Mouse (Mus musculus) intestine, embryonic 15.5 days (tissue): ENCODE data around the gene Fam45a. TPM values are rescaled to one million over a fixed set of nuclear protein-coding genes. Genes with fewer than 3 reads are reported as not detected.
A peak's percentile ranks its signal among the peaks of the same experiment; 100 is the strongest.

Experiments used
- ATAC-seq: fragments of 200-750 bp; cut with Nextera tagmentation; 2 replicates; pipeline ENCODE4 v1.8.0; 2017; ENCODE audit warnings: moderate TSS enrichment, moderate library complexity
- H3K27ac ChIP-seq: fragments of 300-500 bp; sonication (generic); 2 replicates; pipeline ENCODE4 v1.5.1; 2015; ENCODE audit warnings: mild to moderate bottlenecking, inconsistent platforms
- H3K27me3 ChIP-seq: fragments of 300-500 bp; sonication (generic); replicated peaks from 2 replicates; pipeline ENCODE4 v1.6.1; 2015; ENCODE audit warnings: inconsistent platforms
- H3K36me3 ChIP-seq: fragments of 300-500 bp; sonication (generic); 2 replicates; pipeline ENCODE4 v1.6.1; 2015; ENCODE audit warnings: inconsistent platforms
- H3K4me1 ChIP-seq: fragments of 300-500 bp; sonication (generic); replicated peaks from 2 replicates; pipeline ENCODE4 v1.6.1; 2015; ENCODE audit warnings: inconsistent platforms
- H3K4me2 ChIP-seq: fragments of 300-500 bp; sonication (generic); replicated peaks from 2 replicates; pipeline ENCODE4 v1.6.1; 2015; ENCODE audit warnings: mild to moderate bottlenecking, inconsistent platforms
- H3K4me3 ChIP-seq: fragments of 300-500 bp; sonication (generic); replicated peaks from 2 replicates; pipeline ENCODE4 v1.5.1; 2015; ENCODE audit warnings: inconsistent platforms
- H3K9ac ChIP-seq: fragments of 300-500 bp; sonication (generic); 2 replicates; pipeline ENCODE4 v1.6.1; 2015; ENCODE audit warnings: inconsistent platforms
- H3K9me3 ChIP-seq: fragments of 300-500 bp; sonication (generic); 2 replicates; pipeline ENCODE4 v1.6.1; 2016; ENCODE audit warnings: inconsistent platforms
- WGBS: fragments of 180-500 bp; shearing (Covaris S2); methylation state at CpG from one replicate; pipeline ENCODE4 v1.1.7; 2015; 5-methylcytosine and 5-hydroxymethylcytosine counted together
- polyA plus RNA-seq: library from polyadenylated mRNA; unstranded; fragments of >200 nt; fragmentation: Nextera tagmentation; extraction: Ambion mirVana; gene quantifications from 2 replicates; pipeline ENCODE4 v1.2.1, GENCODE M21; 2015

Fam45a gene
- polyA plus RNA-seq = 32.0 TPM in 2 replicates

- Histone ChIP-seq H3K27ac (peak within 1 kb of the TSS; percentile 76), H3K27me3 (no peaks in the 10 kb centered on the region), H3K9ac (peak within 1 kb of the TSS; percentile 78), H3K4me2 (peak within 1 kb of the TSS; percentile 77), H3K4me1 (0 out of 2 replicates have a peak, but pooled peaks cover 4% of the 10 kb centered on the region), H3K9me3 (no peaks in the 10 kb centered on the region), H3K36me3 (no peaks in the 10 kb centered on the region), H3K4me3 (peak within 1 kb of the TSS; percentile 75)
- WGBS = 2% methylated on average over 42 of the region's 45 CpGs
- peak; percentile 100 for ATAC-seq
Observed at GRCm38 (mm10) chr19:60811098-60812035, at the start of gene Fam45a. Gene Fam45a, plus strand, starts transcription at chr19:60811585.

- Histone ChIP-seq H3K27ac (no peak overlapping the region), H3K9ac (no peak overlapping the region), H3K36me3 (peaks cover 45% of the 10 kb centered on the region), H3K27me3 (no peaks in the 10 kb centered on the region), H3K4me2 (no peak overlapping the region), H3K9me3 (no peaks in the 10 kb centered on the region), H3K4me3 (no peak overlapping the region), H3K4me1 (no peaks in the 10 kb centered on the region)
- WGBS = 86% methylated on average over 6 of the region's 6 CpGs
- ATAC-seq = no peak
Observed at GRCm38 (mm10) chr19:60773366-60773765, 38.0 kb upstream of the Fam45a start.

GRCm38 (mm10) chr19:60782034-60782433 is 29.4 kb upstream of the Fam45a start:
- no peaks in the 10 kb centered on the region for H3K27me3 ChIP-seq
- peaks cover 2% of the 10 kb centered on the region; the same call in 1 of the 2 replicates for H3K4me1 ChIP-seq
- H3K36me3 ChIP-seq = peaks cover 8% of the 10 kb centered on the region
- no peak overlapping the region for H3K4me2 ChIP-seq
- 84% methylated on average over 3 of the region's 3 CpGs for WGBS
- no peak overlapping the region for H3K27ac ChIP-seq
- no peaks in the 10 kb centered on the region for H3K9me3 ChIP-seq
- ATAC-seq = no peak
- no peak overlapping the region for H3K4me3 ChIP-seq
- no peak overlapping the region for H3K9ac ChIP-seq

- H3K9ac ChIP-seq = no peak overlapping the region
- H3K36me3 ChIP-seq = no peaks in the 10 kb centered on the region; the same call in 1 of the 2 replicates
- H3K27me3 ChIP-seq = no peaks in the 10 kb centered on the region
- H3K4me3 ChIP-seq = no peak overlapping the region
- H3K4me1 ChIP-seq = peaks cover 4% of the 10 kb centered on the region; the same call in 1 of the 2 replicates
- WGBS = 45% methylated on average over 1 of the region's 1 CpGs
- H3K9me3 ChIP-seq = no peaks in the 10 kb centered on the region
- ATAC-seq = no peak
- no peak overlapping the region for H3K27ac ChIP-seq
- no peak overlapping the region for H3K4me2 ChIP-seq
Observed at GRCm38 (mm10) chr19:60784712-60785111, 26.7 kb upstream of the Fam45a start.

DNA sequence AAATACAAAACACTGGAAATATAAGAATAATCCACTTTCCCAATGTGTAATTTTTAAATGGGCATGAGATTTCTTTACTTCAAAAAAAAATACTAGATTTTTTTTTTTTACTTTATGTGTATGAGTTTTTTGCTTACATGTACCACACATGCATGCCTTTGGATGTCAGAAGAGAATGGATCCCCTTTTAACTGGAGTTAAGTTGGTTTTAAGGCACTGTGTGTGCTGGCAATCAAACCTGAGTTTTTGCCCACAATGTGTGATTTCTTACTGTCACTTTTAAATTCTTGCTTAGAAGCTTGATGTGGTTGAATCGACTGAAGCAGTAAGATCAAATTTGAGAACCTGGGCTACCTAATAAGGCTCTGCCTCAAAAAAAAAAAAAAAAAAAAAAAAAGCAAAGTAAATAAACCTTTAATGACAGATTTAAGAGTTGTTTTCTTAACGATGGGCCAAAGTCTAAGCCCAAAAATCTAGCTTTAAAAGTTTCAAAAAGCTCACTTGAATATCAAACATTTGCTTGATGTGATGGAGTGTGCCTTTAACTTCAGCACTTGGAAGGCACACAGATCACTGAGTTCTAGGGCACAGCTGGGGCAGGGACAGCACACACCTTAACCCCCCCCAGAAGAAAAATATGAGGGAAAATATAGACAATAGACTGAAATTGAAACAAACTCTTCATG is 23.8 kb upstream of the Fam45a start:
- Histone ChIP-seq H3K4me3 (no peak overlapping the region), H3K9me3 (no peaks in the 10 kb centered on the region), H3K36me3 (no peaks in the 10 kb centered on the region), H3K27ac (no peak overlapping the region), H3K4me2 (peak overlapping the region; percentile 60), H3K9ac (no peak overlapping the region), H3K4me1 (peaks cover 4% of the 10 kb centered on the region; the same call in 1 of the 2 replicates), H3K27me3 (no peaks in the 10 kb centered on the region)
- no peak for ATAC-seq
- 33% methylated on average over 2 of the region's 2 CpGs for WGBS

- peak overlapping the region; percentile 26 for H3K4me3 ChIP-seq
- H3K4me2 ChIP-seq = peak overlapping the region; percentile 60
- H3K9me3 ChIP-seq = no peaks in the 10 kb centered on the region
- no peak for ATAC-seq
- H3K9ac ChIP-seq = no peak overlapping the region
- peaks cover 4% of the 10 kb centered on the region; the same call in 1 of the 2 replicates for H3K4me1 ChIP-seq
- no peaks in the 10 kb centered on the region for H3K36me3 ChIP-seq
- no peak overlapping the region for H3K27ac ChIP-seq
- 30% methylated on average over 6 of the region's 6 CpGs for WGBS
- no peaks in the 10 kb centered on the region for H3K27me3 ChIP-seq
Observed at GRCm38 (mm10) chr19:60788214-60788960, 23.0 kb upstream of the Fam45a start.

- H3K27ac ChIP-seq = peak overlapping the region; percentile 98
- peaks cover 4% of the 10 kb centered on the region; the same call in 1 of the 2 replicates for H3K4me1 ChIP-seq
- peak overlapping the region; percentile 99 for H3K9ac ChIP-seq
- no peaks in the 10 kb centered on the region for H3K27me3 ChIP-seq
- H3K9me3 ChIP-seq = no peaks in the 10 kb centered on the region
- no peaks in the 10 kb centered on the region for H3K36me3 ChIP-seq
- ATAC-seq = no peak
- peak overlapping the region; percentile 60 for H3K4me2 ChIP-seq
- under 1% methylated on average over 7 of the region's 7 CpGs for WGBS
- peak overlapping the region; percentile 91 for H3K4me3 ChIP-seq
Observed at GRCm38 (mm10) chr19:60789452-60789851, 21.9 kb upstream of the Fam45a start.

DNA sequence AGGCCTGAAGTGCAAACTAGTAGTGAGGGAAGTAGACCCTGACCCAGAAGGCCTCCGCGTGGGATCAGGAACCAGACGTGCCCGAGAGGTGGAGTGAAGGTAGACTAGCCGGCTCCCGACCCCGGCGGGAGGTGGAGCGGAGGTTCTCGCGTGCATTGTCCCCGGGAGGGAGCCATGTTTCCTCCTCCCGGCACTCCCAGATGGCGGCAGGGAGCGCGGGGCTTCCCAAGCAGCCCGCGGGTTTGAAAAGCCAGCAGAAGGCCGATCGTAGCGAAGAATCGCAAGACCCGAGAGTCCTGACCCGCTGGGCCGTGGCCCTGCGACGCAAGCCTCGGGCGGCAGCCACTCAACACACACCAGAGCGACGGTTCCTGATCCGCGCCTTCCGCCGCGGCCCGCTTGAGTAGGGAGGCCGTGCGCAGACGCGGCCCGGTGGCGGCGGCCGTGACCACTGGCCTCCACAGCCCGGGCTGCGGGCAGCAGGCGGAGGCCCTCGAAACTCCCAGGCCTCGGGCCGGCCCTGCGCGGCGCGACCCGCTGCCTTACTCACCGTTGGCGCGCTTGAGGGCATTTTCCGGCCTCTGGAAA is 21.4 kb upstream of the Fam45a start:
- Histone ChIP-seq H3K9ac (peak overlapping the region; percentile 99), H3K36me3 (no peaks in the 10 kb centered on the region), H3K9me3 (no peaks in the 10 kb centered on the region), H3K4me2 (peak overlapping the region; percentile 60), H3K27me3 (no peaks in the 10 kb centered on the region), H3K27ac (peak overlapping the region; percentile 98), H3K4me1 (peaks cover 4% of the 10 kb centered on the region; the same call in 1 of the 2 replicates), H3K4me3 (peak overlapping the region; percentile 91)
- under 1% methylated on average over 60 of the region's 60 CpGs for WGBS
- peak; percentile 68 for ATAC-seq

GRCm38 (mm10) chr19:60790551-60791161 is 20.7 kb upstream of the Fam45a start, which contains the start of gene Eif3a:
Gene Eif3a, minus strand, starts transcription at chr19:60790658.
- WGBS = under 1% methylated on average over 57 of the region's 57 CpGs
- peak; percentile 97 for ATAC-seq

DNA sequence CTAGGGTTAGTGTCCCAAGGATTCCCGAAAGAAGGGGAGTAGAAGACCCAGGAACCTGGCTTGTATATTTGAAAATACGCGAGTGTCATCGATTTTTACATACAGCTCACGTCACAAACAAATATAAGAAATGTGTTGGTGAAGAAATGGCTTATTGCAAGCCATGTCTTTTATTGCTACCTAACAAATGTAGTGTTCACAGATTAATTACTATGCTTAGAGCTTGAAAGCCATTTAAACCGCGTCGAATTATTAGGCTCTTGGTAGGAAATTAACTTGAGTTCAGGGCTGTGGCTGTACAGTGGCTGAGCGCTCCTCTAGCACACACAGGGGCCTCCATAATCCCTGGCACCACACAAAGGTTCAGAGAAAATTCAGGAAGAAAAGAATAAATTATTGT is 20.2 kb upstream of the Fam45a start:
- Histone ChIP-seq H3K36me3 (no peaks in the 10 kb centered on the region), H3K9me3 (no peaks in the 10 kb centered on the region), H3K4me1 (peaks cover 4% of the 10 kb centered on the region; the same call in 1 of the 2 replicates), H3K9ac (peak overlapping the region; percentile 99), H3K27me3 (no peaks in the 10 kb centered on the region), H3K4me3 (peak overlapping the region; percentile 91), H3K4me2 (peak overlapping the region; percentile 60), H3K27ac (peak overlapping the region; percentile 98)
- 20% methylated on average over 9 of the region's 9 CpGs for WGBS
- ATAC-seq = no peak; the same call in 1 of the 2 replicates

More at GRCm38 (mm10) chr19:60790551-60791161, 20.7 kb upstream of the Fam45a start, which contains the start of gene Eif3a:
- no peaks in the 10 kb centered on the region for H3K36me3 ChIP-seq
- peak within 1 kb of the TSS; percentile 99 for H3K9ac ChIP-seq
- H3K4me2 ChIP-seq = peak within 1 kb of the TSS; percentile 60
- peak within 1 kb of the TSS; percentile 98 for H3K27ac ChIP-seq
- no peaks in the 10 kb centered on the region for H3K9me3 ChIP-seq
- peak within 1 kb of the TSS; percentile 91 for H3K4me3 ChIP-seq
- peaks cover 4% of the 10 kb centered on the region; the same call in 1 of the 2 replicates for H3K4me1 ChIP-seq
- H3K27me3 ChIP-seq = no peaks in the 10 kb centered on the region

DNA sequence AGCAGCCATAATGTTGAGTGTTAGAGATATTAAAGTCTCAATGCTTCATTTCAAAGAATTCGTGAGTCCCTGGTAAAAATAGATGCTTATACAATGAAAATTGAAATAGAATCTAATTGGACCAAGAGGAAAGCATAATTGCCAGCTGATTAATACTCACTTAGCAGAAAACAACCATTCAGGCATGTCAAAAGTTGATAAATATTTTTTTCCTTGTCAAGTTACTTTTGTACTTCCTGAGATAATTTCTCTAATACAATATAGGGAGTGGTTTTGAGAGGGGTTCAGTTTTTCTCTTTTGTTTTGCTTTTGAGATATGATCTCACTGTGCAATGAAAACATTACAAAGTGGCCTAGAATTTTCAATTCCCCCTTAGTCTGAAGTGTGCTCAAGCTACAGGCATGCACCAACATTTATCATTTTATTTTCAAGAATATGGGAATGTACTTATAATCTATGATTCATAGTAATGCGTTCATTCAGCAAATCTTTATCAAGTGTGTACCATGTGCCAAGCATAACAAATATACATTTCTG is 18.1 kb upstream of the Fam45a start:
- no peak overlapping the region for H3K9ac ChIP-seq
- no peaks in the 10 kb centered on the region for H3K27me3 ChIP-seq
- H3K36me3 ChIP-seq = no peaks in the 10 kb centered on the region
- 79% methylated on average over 2 of the region's 2 CpGs for WGBS
- H3K9me3 ChIP-seq = no peaks in the 10 kb centered on the region
- no peak for ATAC-seq
- H3K4me2 ChIP-seq = no peak overlapping the region
- H3K27ac ChIP-seq = no peak overlapping the region
- H3K4me3 ChIP-seq = no peak overlapping the region
- no peaks in the 10 kb centered on the region for H3K4me1 ChIP-seq
